Mouse (Mus musculus): ENCODE measurements around the gene Capza1. TPM values are rescaled to one million over a fixed set of nuclear protein-coding genes. Genes with fewer than 3 reads are reported as not detected.

Gene Capza1
- polyA plus RNA-seq, 1 experiment = 53.7 TPM

DNA sequence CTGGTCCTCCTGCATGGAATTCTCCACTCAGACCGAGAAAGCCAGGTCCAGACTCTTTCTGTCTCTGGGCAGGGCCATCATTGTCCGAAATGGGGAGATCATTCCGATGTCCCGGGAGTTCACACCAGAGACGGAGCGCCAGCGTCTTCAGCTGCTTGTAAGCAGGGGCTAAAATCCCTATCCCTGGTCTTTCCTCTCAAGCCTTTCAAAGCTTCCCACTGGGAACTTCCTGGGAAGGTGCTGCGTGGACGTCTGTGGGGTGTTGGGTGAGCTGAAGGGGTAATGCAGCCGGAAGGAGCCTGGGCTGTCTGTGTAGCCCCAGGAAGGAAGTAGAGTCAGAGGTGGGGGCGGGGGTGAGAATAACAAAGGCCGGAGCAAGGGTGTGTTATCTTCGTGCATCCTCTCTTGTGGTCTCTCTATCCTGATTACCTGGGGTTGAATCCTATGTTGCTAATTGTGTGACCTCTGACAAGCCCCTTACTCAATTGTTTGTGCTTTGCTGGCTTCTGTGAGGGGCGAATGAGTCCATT lies 80.3 kb downstream of the Capza1 start:
- no peak for DNase-seq
- no peak overlapping the region for H3K4me3 ChIP-seq (replicated peaks; ENCODE audit: insufficient read depth, low read depth, low read length)
- peaks cover 2% of the 10 kb centered on the region for H3K27me3 ChIP-seq (ENCODE audit: control insufficient read depth, insufficient read depth, low read length)
- H3K27ac ChIP-seq (ENCODE audit: insufficient read depth, low read length) = no peak overlapping the region
- H3K4me1 ChIP-seq (ENCODE audit: control insufficient read depth, insufficient read depth, low read length) = no peaks in the 10 kb centered on the region
- 67% methylated on average over 14 of the region's 14 CpGs for WGBS
- TF ChIP-seq CTCF (IDR thresholded peaks at IDR 0.05; ENCODE audit: borderline replicate concordance, insufficient read depth, low read depth, low read length) (no peak), POLR2A (IDR thresholded peaks at IDR 0.05; ENCODE audit: borderline replicate concordance, insufficient read depth, low read length) (no peak)

DNA sequence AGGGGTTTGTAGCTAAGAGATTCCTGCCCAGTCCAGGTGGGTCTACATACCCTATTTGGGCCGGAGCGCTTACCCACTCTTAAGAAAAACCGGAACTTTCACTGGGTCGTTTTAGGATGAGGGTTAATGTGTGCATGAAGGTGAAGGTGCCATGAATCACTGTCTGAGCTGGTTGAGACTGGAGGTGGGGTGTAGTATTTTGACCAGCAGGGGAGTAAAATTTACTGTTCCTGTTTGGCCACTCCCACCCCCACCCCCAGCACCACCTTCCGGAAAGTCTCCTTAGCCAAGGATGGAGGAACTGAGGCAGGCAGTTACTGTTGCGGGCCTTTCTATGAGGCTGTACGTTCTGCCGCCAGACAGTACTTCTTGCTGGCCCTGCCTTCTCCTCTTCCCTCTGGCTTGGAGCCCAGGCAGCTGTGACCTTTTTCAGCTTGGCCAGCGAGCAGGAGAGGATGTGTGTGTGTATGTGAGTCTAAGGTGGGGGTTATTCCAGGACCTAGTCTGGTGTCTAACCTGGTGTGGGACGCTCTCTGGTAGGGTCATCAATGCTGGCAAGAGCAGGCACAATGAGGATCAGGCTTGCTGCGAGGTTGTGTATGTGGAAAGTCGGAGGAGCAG lies 82.1 kb downstream of the Capza1 start:
- DNase-seq = no peak
- no peak for TF ChIP-seq POLR2A (IDR thresholded peaks at IDR 0.05; ENCODE audit: borderline replicate concordance, insufficient read depth, low read length)
- no peak for TF ChIP-seq CTCF (IDR thresholded peaks at IDR 0.05; ENCODE audit: borderline replicate concordance, insufficient read depth, low read depth, low read length)
- Histone ChIP-seq H3K27me3 (ENCODE audit: control insufficient read depth, insufficient read depth, low read length) (no peaks in the 10 kb centered on the region; the same call in 1 of the 2 replicates), H3K4me3 (replicated peaks; ENCODE audit: insufficient read depth, low read depth, low read length) (no peak overlapping the region), H3K27ac (ENCODE audit: insufficient read depth, low read length) (no peak overlapping the region), H3K4me1 (ENCODE audit: control insufficient read depth, insufficient read depth, low read length) (no peaks in the 10 kb centered on the region)
- 48% methylated on average over 12 of the region's 12 CpGs for WGBS

GRCm38 (mm10) chr3:104781471-104781903 lies 82.8 kb downstream of the Capza1 start, which contains the start of gene Fam19a3:
Fam19a3 (minus strand) TSS chr3:104781840.
- DNase-seq = peak in 1 of 2 experiments; percentile 10
- no peaks in the 10 kb centered on the region; the same call in 1 of the 2 replicates for H3K27me3 ChIP-seq (ENCODE audit: control insufficient read depth, insufficient read depth, low read length)
- no peak within 1 kb of the TSS for H3K27ac ChIP-seq (ENCODE audit: insufficient read depth, low read length)
- peak within 1 kb of the TSS; percentile 18 for H3K4me3 ChIP-seq (replicated peaks; ENCODE audit: insufficient read depth, low read depth, low read length)
- H3K4me1 ChIP-seq (ENCODE audit: control insufficient read depth, insufficient read depth, low read length) = no peaks in the 10 kb centered on the region
- WGBS = under 1% methylated on average over 26 of the region's 26 CpGs
- TF ChIP-seq CTCF (IDR thresholded peaks at IDR 0.05; ENCODE audit: borderline replicate concordance, insufficient read depth, low read depth, low read length) (no peak), POLR2A (IDR thresholded peaks at IDR 0.05; ENCODE audit: borderline replicate concordance, insufficient read depth, low read length) (no peak)

GRCm38 (mm10) chr3:104780561-104781420 lies 83.5 kb downstream of the Capza1 start, which contains the start of gene Ppm1j:
Ppm1j (plus strand) TSS chr3:104781056.
- H3K27me3 ChIP-seq (ENCODE audit: control insufficient read depth, insufficient read depth, low read length) = no peaks in the 10 kb centered on the region; the same call in 1 of the 2 replicates
- peak within 1 kb of the TSS; percentile 18 for H3K4me3 ChIP-seq (replicated peaks; ENCODE audit: insufficient read depth, low read depth, low read length)
- peak in 1 of 2 experiments; percentile 13 for DNase-seq
- TF ChIP-seq CTCF (IDR thresholded peaks at IDR 0.05; ENCODE audit: borderline replicate concordance, insufficient read depth, low read depth, low read length) (no peak), POLR2A (IDR thresholded peaks at IDR 0.05; ENCODE audit: borderline replicate concordance, insufficient read depth, low read length) (no peak)
- 2% methylated on average over 56 of the region's 56 CpGs for WGBS
- H3K4me1 ChIP-seq (ENCODE audit: control insufficient read depth, insufficient read depth, low read length) = no peaks in the 10 kb centered on the region
- no peak within 1 kb of the TSS for H3K27ac ChIP-seq (ENCODE audit: insufficient read depth, low read length)

- Histone ChIP-seq H3K27ac (ENCODE audit: insufficient read depth, low read length) (no peak overlapping the region), H3K27me3 (ENCODE audit: control insufficient read depth, insufficient read depth, low read length) (no peaks in the 10 kb centered on the region; the same call in 1 of the 2 replicates), H3K4me1 (ENCODE audit: control insufficient read depth, insufficient read depth, low read length) (no peaks in the 10 kb centered on the region), H3K4me3 (replicated peaks; ENCODE audit: insufficient read depth, low read depth, low read length) (no peak overlapping the region)
- WGBS = 5% methylated on average over 7 of the region's 7 CpGs
- TF ChIP-seq CTCF (IDR thresholded peaks at IDR 0.05; ENCODE audit: borderline replicate concordance, insufficient read depth, low read depth, low read length) (peak; percentile 72), POLR2A (IDR thresholded peaks at IDR 0.05; ENCODE audit: borderline replicate concordance, insufficient read depth, low read length) (no peak)
- peak; percentile 24 to 40 for DNase-seq
These were observed 84.4 kb downstream of the Capza1 start for GRCm38 (mm10) chr3:104779949-104780348.

- Histone ChIP-seq H3K4me1 (ENCODE audit: control insufficient read depth, insufficient read depth, low read length) (no peaks in the 10 kb centered on the region), H3K27me3 (ENCODE audit: control insufficient read depth, insufficient read depth, low read length) (no peaks in the 10 kb centered on the region; the same call in 1 of the 2 replicates), H3K27ac (ENCODE audit: insufficient read depth, low read length) (no peak overlapping the region), H3K4me3 (replicated peaks; ENCODE audit: insufficient read depth, low read depth, low read length) (no peak overlapping the region)
- WGBS = 4% methylated on average over 20 of the region's 20 CpGs
- no peak for DNase-seq
- no peak for TF ChIP-seq POLR2A (IDR thresholded peaks at IDR 0.05; ENCODE audit: borderline replicate concordance, insufficient read depth, low read length)
- TF ChIP-seq CTCF (IDR thresholded peaks at IDR 0.05; ENCODE audit: borderline replicate concordance, insufficient read depth, low read depth, low read length) = no peak
These were observed 87.0 kb downstream of the Capza1 start for GRCm38 (mm10) chr3:104777342-104777741.

GRCm38 (mm10) chr3:104773301-104773700 lies 91.0 kb downstream of the Capza1 start:
- H3K27ac ChIP-seq (ENCODE audit: insufficient read depth, low read length) = no peak overlapping the region
- TF ChIP-seq CTCF (IDR thresholded peaks at IDR 0.05; ENCODE audit: borderline replicate concordance, insufficient read depth, low read depth, low read length) (no peak), POLR2A (IDR thresholded peaks at IDR 0.05; ENCODE audit: borderline replicate concordance, insufficient read depth, low read length) (no peak)
- no peaks in the 10 kb centered on the region for H3K27me3 ChIP-seq (ENCODE audit: control insufficient read depth, insufficient read depth, low read length)
- WGBS = 92% methylated on average over 7 of the region's 7 CpGs
- no peaks in the 10 kb centered on the region for H3K4me1 ChIP-seq (ENCODE audit: control insufficient read depth, insufficient read depth, low read length)
- DNase-seq = no peak
- H3K4me3 ChIP-seq (replicated peaks; ENCODE audit: insufficient read depth, low read depth, low read length) = no peak overlapping the region

Other genes starting within 250 kb of the Capza1 start
- gene Slc16a1, start 225.8 kb downstream of the Capza1 start, polyA plus RNA-seq (2012; rRNA removed) = 29.9 and 31.9 TPM in 2 replicates
- gene Ppm1j, start 83.4 kb downstream of the Capza1 start, polyA plus RNA-seq (2012; rRNA removed) = 4.5 and 6.1 TPM in 2 replicates
- 0.41 and 0.43 TPM in 2 replicates for gene Fam19a3, start 82.7 kb downstream of the Capza1 start, polyA plus RNA-seq (2012; rRNA removed)
- gene Rhoc, start 76.1 kb downstream of the Capza1 start, polyA plus RNA-seq (2012; rRNA removed) = 30.6 and 31.2 TPM in 2 replicates
- 3.2 and 4.1 TPM in 2 replicates for gene Mov10, start 45.9 kb downstream of the Capza1 start, polyA plus RNA-seq (2012; rRNA removed)
- gene St7l, start 500 bp downstream of the Capza1 start, polyA plus RNA-seq (2012; rRNA removed) = 13.7 and 14.7 TPM in 2 replicates
- 0.40 and 0.44 TPM in 2 replicates for gene Wnt2b, start 97.4 kb upstream of the Capza1 start, polyA plus RNA-seq (2012; rRNA removed)
- 7.4 TPM in 2 replicates for gene Cttnbp2nl, start 188.6 kb upstream of the Capza1 start, polyA plus RNA-seq (2012; rRNA removed)
- not detected in 2 replicates for gene 4930564D02Rik, start 202.3 kb upstream of the Capza1 start, polyA plus RNA-seq (2012; rRNA removed)